Mouse (Mus musculus) testis, adult 2 months (tissue): Measurements from ENCODE around the gene Unc13d.

Experiments
- CTCF ChIP-seq: fragments of 200-500 bp; IDR thresholded peaks from 2 replicates; pipeline ENCODE4 v1.5.1; 2012; ENCODE audit warnings: low read depth, mild to moderate bottlenecking, inconsistent platforms, low read length, moderate library complexity; ENCODE audit not compliant: control insufficient read depth, insufficient read depth, insufficient replicate concordance
- POLR2A ChIP-seq: fragments of 200-500 bp; IDR thresholded peaks from 2 replicates; pipeline ENCODE4 v1.6.1; 2012; ENCODE audit warnings: low read depth, mild to moderate bottlenecking, inconsistent platforms, low read length, moderate library complexity; ENCODE audit not compliant: control insufficient read depth

DNA sequence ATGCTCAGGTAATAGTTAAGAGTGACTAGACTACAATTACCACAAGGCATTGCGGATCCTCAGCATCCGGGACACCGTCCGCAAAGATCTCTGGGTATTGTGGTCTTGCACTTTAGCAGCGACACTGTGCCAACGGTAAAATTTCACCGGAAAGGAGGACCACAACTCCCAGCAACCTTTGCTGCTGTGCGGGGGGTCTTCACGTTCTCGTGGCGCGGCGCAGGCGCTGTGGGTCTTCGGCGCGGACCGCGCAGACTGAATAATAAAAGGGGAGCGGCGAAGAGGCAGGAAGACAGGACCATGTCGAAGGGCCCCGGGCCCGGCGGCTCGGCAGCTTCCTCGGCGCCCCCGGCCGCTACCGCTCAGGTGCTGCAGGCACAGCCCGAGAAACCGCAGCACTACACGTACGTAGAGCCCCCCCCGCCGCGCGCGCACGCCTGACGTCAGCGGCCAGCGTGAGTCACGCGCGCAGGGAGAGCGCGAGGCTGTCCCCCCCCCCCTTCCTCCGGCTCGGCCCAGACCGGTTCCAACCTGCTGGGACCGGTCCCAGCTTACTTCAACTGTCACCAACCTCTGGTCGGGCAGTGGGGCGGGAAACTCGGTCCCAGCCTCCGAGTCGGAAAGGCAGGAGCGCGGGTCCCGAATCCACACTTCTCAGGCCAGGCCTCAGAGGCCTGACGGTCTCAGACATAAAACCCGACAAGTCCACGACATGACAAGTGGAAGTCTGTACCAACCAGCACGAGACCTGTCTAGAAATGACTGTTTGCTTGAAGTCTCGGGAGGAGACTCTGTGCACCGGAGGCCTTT lies 47.5 kb downstream of the Unc13d start, which contains the start of gene Unk:
- TF ChIP-seq CTCF (no peak), POLR2A (peak; percentile 97)
